Mouse (Mus musculus) midbrain, embryonic 13.5 days (tissue): ENCODE measurements at regions not wholly inside any gene's neighbourhood (a gene's known extent, or its start where the extent isn't known, plus 50 kb on each side); places are given as distances from the start of the nearest gene placed in this dataset.

Experiments
- ATAC-seq: fragments of 200-750 bp; cut with Nextera tagmentation; 2 replicates; pipeline ENCODE4 v1.8.0; 2017; ENCODE audit warnings: mild to moderate bottlenecking, moderate TSS enrichment, moderate library complexity
- H3K27ac ChIP-seq: fragments of 300-500 bp; sonication (generic); 2 replicates; pipeline ENCODE4 v1.5.1; 2015; ENCODE audit warnings: inconsistent platforms, mild to moderate bottlenecking, moderate library complexity
- H3K27me3 ChIP-seq: fragments of 300-500 bp; sonication (generic); 2 replicates; pipeline ENCODE4 v1.6.1; 2015; ENCODE audit warnings: mild to moderate bottlenecking, inconsistent platforms
- H3K36me3 ChIP-seq: fragments of 300-500 bp; sonication (generic); 2 replicates; pipeline ENCODE4 v1.6.1; 2015; ENCODE audit warnings: mild to moderate bottlenecking, inconsistent platforms
- H3K4me1 ChIP-seq: fragments of 300-500 bp; sonication (generic); replicated peaks from 2 replicates; pipeline ENCODE4 v1.6.1; 2015; ENCODE audit warnings: inconsistent platforms
- H3K4me2 ChIP-seq: fragments of 300-500 bp; sonication (generic); replicated peaks from 2 replicates; pipeline ENCODE4 v1.6.1; 2015; ENCODE audit warnings: moderate library complexity, mild to moderate bottlenecking, inconsistent platforms
- H3K4me3 ChIP-seq: fragments of 300-500 bp; sonication (generic); replicated peaks from 2 replicates; pipeline ENCODE4 v1.5.1; 2015; ENCODE audit warnings: mild to moderate bottlenecking, inconsistent platforms
- H3K9ac ChIP-seq: fragments of 300-500 bp; sonication (generic); replicated peaks from 2 replicates; pipeline ENCODE4 v1.6.1; 2015; ENCODE audit warnings: mild to moderate bottlenecking, inconsistent platforms
- H3K9me3 ChIP-seq: fragments of 300-500 bp; sonication (generic); 2 replicates; pipeline ENCODE4 v1.6.1; 2016; ENCODE audit warnings: mild to moderate bottlenecking, inconsistent platforms
- WGBS: fragments of 180-500 bp; shearing (Covaris S2); methylation state at CpG from one replicate; pipeline ENCODE4 v1.1.7; 2015; 5-methylcytosine and 5-hydroxymethylcytosine counted together

- no peaks in the 10 kb centered on the region for H3K4me1 ChIP-seq
- H3K9me3 ChIP-seq, result no peaks in the 10 kb centered on the region
- H3K27me3 ChIP-seq, result 0 out of 2 replicates have a peak, but pooled peaks cover 4% of the 10 kb centered on the region
- H3K27ac ChIP-seq, result no peak overlapping the region
- no peak overlapping the region for H3K4me2 ChIP-seq
- no peak overlapping the region for H3K4me3 ChIP-seq
- WGBS, result 90% methylated on average over 11 of the region's 11 CpGs
- H3K9ac ChIP-seq, result no peak overlapping the region
- H3K36me3 ChIP-seq, result no peaks in the 10 kb centered on the region
- ATAC-seq, result no peak
Measured at GRCm38 (mm10) chr6:84376666-84377065, 217.0 kb downstream of the Cyp26b1 start.

- H3K27me3 ChIP-seq, result 0 out of 2 replicates have a peak, but pooled peaks cover 7% of the 10 kb centered on the region
- no peak overlapping the region for H3K4me2 ChIP-seq
- no peaks in the 10 kb centered on the region for H3K36me3 ChIP-seq
- ATAC-seq, result no peak
- 17% methylated on average over 8 of the region's 8 CpGs for WGBS
- H3K9ac ChIP-seq, result no peak overlapping the region
- H3K27ac ChIP-seq, result no peak overlapping the region
- H3K4me1 ChIP-seq, result no peaks in the 10 kb centered on the region
- H3K4me3 ChIP-seq, result no peak overlapping the region
- H3K9me3 ChIP-seq, result no peaks in the 10 kb centered on the region
Measured at GRCm38 (mm10) chr6:84375498-84375897, 218.2 kb downstream of the Cyp26b1 start.

DNA sequence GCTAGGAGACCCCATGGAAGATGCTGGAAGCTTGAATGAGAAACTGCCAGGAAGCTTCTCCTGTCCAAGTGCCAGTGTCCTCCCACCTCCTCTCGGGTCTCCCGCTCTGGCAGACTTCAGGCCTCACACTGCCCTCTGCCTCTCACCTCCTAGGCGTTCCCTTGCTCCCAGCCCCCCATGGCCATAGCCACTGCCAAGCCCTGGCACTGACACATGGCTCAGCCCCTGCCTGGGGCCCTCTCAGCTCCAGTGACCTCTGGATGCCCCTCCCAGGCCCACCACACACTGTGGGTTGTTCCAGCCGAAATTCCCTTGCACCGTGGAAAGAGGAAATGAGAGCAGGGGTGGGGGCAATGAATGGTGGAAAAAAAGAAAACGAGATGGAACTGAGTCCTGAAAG lies 227.3 kb downstream of the Cyp26b1 start:
- Histone ChIP-seq H3K9me3 (no peaks in the 10 kb centered on the region), H3K36me3 (no peaks in the 10 kb centered on the region), H3K27ac (no peak overlapping the region), H3K27me3 (0 out of 2 replicates have a peak, but pooled peaks cover 3% of the 10 kb centered on the region), H3K4me1 (no peaks in the 10 kb centered on the region), H3K4me3 (no peak overlapping the region), H3K9ac (no peak overlapping the region), H3K4me2 (no peak overlapping the region)
- no peak for ATAC-seq
- 68% methylated on average over 6 of the region's 6 CpGs for WGBS

DNA sequence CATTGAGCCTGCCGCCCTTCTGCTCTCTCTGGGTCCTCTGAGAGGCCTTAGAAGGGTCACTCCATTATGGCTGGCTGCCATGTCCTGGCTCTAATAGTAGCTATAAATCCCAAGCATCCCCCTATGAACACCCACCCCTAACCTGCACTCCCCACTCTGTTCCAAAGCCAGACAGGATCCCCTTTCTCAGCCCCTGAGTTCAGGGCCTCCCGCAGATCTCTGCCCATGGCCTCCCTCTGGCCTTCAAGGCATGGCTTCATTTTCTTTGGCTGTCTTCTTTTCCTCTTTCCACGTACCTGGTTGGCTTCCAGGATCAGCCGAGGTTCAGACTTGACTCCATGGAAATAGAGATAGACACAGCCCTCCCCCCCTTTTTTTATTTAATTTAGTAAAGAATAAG lies 227.8 kb downstream of the Cyp26b1 start:
- H3K27ac ChIP-seq, result no peak overlapping the region
- 89% methylated on average over 4 of the region's 4 CpGs for WGBS
- H3K27me3 ChIP-seq, result no peaks in the 10 kb centered on the region
- H3K9ac ChIP-seq, result no peak overlapping the region
- ATAC-seq, result no peak
- no peak overlapping the region for H3K4me3 ChIP-seq
- no peaks in the 10 kb centered on the region for H3K9me3 ChIP-seq
- H3K36me3 ChIP-seq, result no peaks in the 10 kb centered on the region
- H3K4me2 ChIP-seq, result no peak overlapping the region
- no peaks in the 10 kb centered on the region for H3K4me1 ChIP-seq

GRCm38 (mm10) chr6:84364964-84365363 lies 228.7 kb downstream of the Cyp26b1 start:
- Histone ChIP-seq H3K4me1 (no peaks in the 10 kb centered on the region), H3K4me3 (no peak overlapping the region), H3K36me3 (no peaks in the 10 kb centered on the region), H3K27me3 (no peaks in the 10 kb centered on the region), H3K9me3 (no peaks in the 10 kb centered on the region), H3K4me2 (no peak overlapping the region), H3K9ac (no peak overlapping the region), H3K27ac (no peak overlapping the region)
- WGBS, result 11% methylated on average over 2 of the region's 2 CpGs
- no peak for ATAC-seq

GRCm38 (mm10) chr6:84362331-84362730 lies 231.4 kb downstream of the Cyp26b1 start:
- H3K4me3 ChIP-seq, result no peak overlapping the region
- H3K27ac ChIP-seq, result no peak overlapping the region
- ATAC-seq, result no peak
- H3K4me2 ChIP-seq, result no peak overlapping the region
- no peaks in the 10 kb centered on the region for H3K9me3 ChIP-seq
- WGBS, result 96% methylated on average over 1 of the region's 1 CpGs
- no peaks in the 10 kb centered on the region for H3K4me1 ChIP-seq
- no peaks in the 10 kb centered on the region for H3K36me3 ChIP-seq
- H3K9ac ChIP-seq, result no peak overlapping the region
- no peaks in the 10 kb centered on the region for H3K27me3 ChIP-seq

DNA sequence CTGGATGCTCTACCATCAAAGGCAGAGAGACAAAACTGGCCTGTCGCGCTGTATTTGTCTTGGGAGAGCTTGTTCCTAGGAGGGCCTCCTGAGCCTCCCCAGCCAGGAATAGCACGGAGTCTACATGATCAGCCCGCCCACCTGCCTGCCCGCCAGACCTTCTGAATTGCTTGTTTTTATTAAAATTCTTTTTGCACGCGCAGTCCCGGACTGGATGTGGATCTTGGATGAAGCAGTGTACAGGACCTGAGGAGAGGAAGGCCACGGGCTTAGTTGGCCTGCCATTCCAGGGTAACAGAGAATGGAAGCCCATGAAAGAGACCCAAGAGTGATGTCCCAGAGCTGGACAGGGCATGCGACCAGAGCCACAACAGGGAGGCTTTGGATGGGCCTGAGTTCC lies 235.8 kb downstream of the Cyp26b1 start:
- Histone ChIP-seq H3K36me3 (no peaks in the 10 kb centered on the region), H3K27ac (no peak overlapping the region), H3K27me3 (no peaks in the 10 kb centered on the region), H3K4me2 (no peak overlapping the region), H3K4me1 (no peaks in the 10 kb centered on the region), H3K9me3 (no peaks in the 10 kb centered on the region), H3K4me3 (no peak overlapping the region), H3K9ac (no peak overlapping the region)
- no peak for ATAC-seq
- 82% methylated on average over 10 of the region's 10 CpGs for WGBS

GRCm38 (mm10) chr6:84353425-84354220 lies 240.1 kb downstream of the Cyp26b1 start:
- Histone ChIP-seq H3K4me3 (no peak overlapping the region), H3K4me2 (no peak overlapping the region), H3K36me3 (no peaks in the 10 kb centered on the region), H3K27me3 (no peaks in the 10 kb centered on the region), H3K9ac (no peak overlapping the region), H3K27ac (no peak overlapping the region), H3K9me3 (no peaks in the 10 kb centered on the region), H3K4me1 (no peaks in the 10 kb centered on the region)
- WGBS, result 89% methylated on average over 6 of the region's 6 CpGs
- ATAC-seq, result no peak

- 89% methylated on average over 12 of the region's 12 CpGs for WGBS
- H3K9ac ChIP-seq, result no peak overlapping the region
Measured at GRCm38 (mm10) chr6:84344936-84345335, 248.8 kb downstream of the Cyp26b1 start.

GRCm38 (mm10) chr6:84333666-84334179 lies 260.0 kb downstream of the Cyp26b1 start:
- H3K9me3 ChIP-seq, result no peaks in the 10 kb centered on the region
- 90% methylated on average over 10 of the region's 10 CpGs for WGBS
- H3K4me1 ChIP-seq, result no peaks in the 10 kb centered on the region
- no peak overlapping the region for H3K4me3 ChIP-seq
- no peak overlapping the region for H3K4me2 ChIP-seq
- H3K27ac ChIP-seq, result no peak overlapping the region
- no peaks in the 10 kb centered on the region for H3K27me3 ChIP-seq
- H3K9ac ChIP-seq, result no peak overlapping the region
- ATAC-seq, result no peak
- no peaks in the 10 kb centered on the region for H3K36me3 ChIP-seq

More at GRCm38 (mm10) chr6:84344936-84345335, 248.8 kb downstream of the Cyp26b1 start:
- Histone ChIP-seq H3K9me3 (no peaks in the 10 kb centered on the region), H3K4me1 (no peaks in the 10 kb centered on the region), H3K4me2 (no peak overlapping the region), H3K4me3 (no peak overlapping the region), H3K36me3 (no peaks in the 10 kb centered on the region), H3K27ac (no peak overlapping the region), H3K27me3 (no peaks in the 10 kb centered on the region)
- no peak for ATAC-seq

GRCm38 (mm10) chr6:84329106-84329505 lies 264.6 kb downstream of the Cyp26b1 start:
- H3K4me2 ChIP-seq, result no peak overlapping the region
- H3K9me3 ChIP-seq, result no peaks in the 10 kb centered on the region
- no peaks in the 10 kb centered on the region for H3K27me3 ChIP-seq
- no peak overlapping the region for H3K27ac ChIP-seq
- ATAC-seq, result no peak
- H3K9ac ChIP-seq, result no peak overlapping the region
- H3K36me3 ChIP-seq, result no peaks in the 10 kb centered on the region
- no peaks in the 10 kb centered on the region for H3K4me1 ChIP-seq
- WGBS, result 75% methylated on average over 7 of the region's 7 CpGs
- H3K4me3 ChIP-seq, result no peak overlapping the region

- no peak overlapping the region for H3K4me3 ChIP-seq
- ATAC-seq, result no peak
- H3K4me2 ChIP-seq, result no peak overlapping the region
- no peaks in the 10 kb centered on the region for H3K27me3 ChIP-seq
- no peak overlapping the region for H3K9ac ChIP-seq
- H3K36me3 ChIP-seq, result no peaks in the 10 kb centered on the region
- H3K27ac ChIP-seq, result no peak overlapping the region
- H3K4me1 ChIP-seq, result no peaks in the 10 kb centered on the region
- no peaks in the 10 kb centered on the region for H3K9me3 ChIP-seq
- WGBS, result 48% methylated on average over 3 of the region's 3 CpGs
Measured at GRCm38 (mm10) chr6:84328030-84328390, 265.7 kb downstream of the Cyp26b1 start.
